Mouse (Mus musculus): Measurements from ENCODE around the gene Rnf213.

- TF ChIP-seq POLR2A (IDR thresholded peaks at IDR 0.05; ENCODE audit: borderline replicate concordance, extremely low read depth, insufficient read depth, insufficient read length, poor library complexity, severe bottlenecking) (no peak), CTCF (IDR thresholded peaks at IDR 0.05; ENCODE audit: borderline replicate concordance, extremely low read depth, insufficient read depth, insufficient read length) (no peak)
Measured at GRCm38 (mm10) chr11:119522779-119523178, 129.9 kb downstream of the Rnf213 start.
